Mouse (Mus musculus): ENCODE measurements at regions not wholly inside any gene's neighbourhood (a gene's known extent, or its start where the extent isn't known, plus 50 kb on each side); places are given as distances from the start of the nearest gene placed in this dataset.

GRCm38 (mm10) chr13:97646021-97646385 is 114.4 kb downstream of the Gm10260 start:
- peak overlapping the region; percentile 43 for H3K27ac ChIP-seq
- no peak for DNase-seq (ENCODE audit: low spot score in 2 of 2)
- no peak for TF ChIP-seq CTCF (conservative IDR thresholded peaks at IDR 0.05)
- H3K4me3 ChIP-seq, result no peak overlapping the region

GRCm38 (mm10) chr13:97645107-97646020 is 115.1 kb downstream of the Gm10260 start:
- no peak overlapping the region for H3K4me3 ChIP-seq
- no peak for DNase-seq (ENCODE audit: low spot score in 2 of 2)
- TF ChIP-seq CTCF (conservative IDR thresholded peaks at IDR 0.05), result no peak

GRCm38 (mm10) chr13:97640236-97640635 is 120.2 kb downstream of the Gm10260 start:
- H3K27ac ChIP-seq, result no peak overlapping the region; the same call in 1 of the 2 replicates
- DNase-seq (ENCODE audit: low spot score in 2 of 2), result no peak
- no peak overlapping the region for H3K4me3 ChIP-seq
- TF ChIP-seq CTCF (conservative IDR thresholded peaks at IDR 0.05), result no peak

More at GRCm38 (mm10) chr13:97645107-97646020, 115.1 kb downstream of the Gm10260 start:
- peak overlapping the region; percentile 43 for H3K27ac ChIP-seq

- no peak for TF ChIP-seq CTCF (conservative IDR thresholded peaks at IDR 0.05)
- DNase-seq (ENCODE audit: low spot score in 2 of 2), result no peak
- Histone ChIP-seq H3K27ac (peak overlapping the region; percentile 67; the same call in 1 of the 2 replicates), H3K4me3 (no peak overlapping the region)
These were observed 120.8 kb downstream of the Gm10260 start for GRCm38 (mm10) chr13:97639656-97640055.

- Histone ChIP-seq H3K27ac (peak overlapping the region; percentile 67), H3K4me3 (no peak overlapping the region)
- no peak for DNase-seq (ENCODE audit: low spot score in 2 of 2)
- TF ChIP-seq CTCF (conservative IDR thresholded peaks at IDR 0.05), result no peak
These were observed 121.9 kb downstream of the Gm10260 start for GRCm38 (mm10) chr13:97638457-97639088.

GRCm38 (mm10) chr13:97637506-97637905 is 122.9 kb downstream of the Gm10260 start:
- Histone ChIP-seq H3K4me3 (no peak overlapping the region), H3K27ac (peak overlapping the region; percentile 92; the same call in 1 of the 2 replicates)
- no peak for TF ChIP-seq CTCF (conservative IDR thresholded peaks at IDR 0.05)
- no peak for DNase-seq (ENCODE audit: low spot score in 2 of 2)

- no peak for TF ChIP-seq CTCF (conservative IDR thresholded peaks at IDR 0.05)
- DNase-seq (ENCODE audit: low spot score in 2 of 2), result peak; percentile 72 to 89
- H3K27ac ChIP-seq, result peak overlapping the region; percentile 92
- no peak overlapping the region for H3K4me3 ChIP-seq
These were observed 126.2 kb downstream of the Gm10260 start for GRCm38 (mm10) chr13:97634041-97634788.

- no peak for TF ChIP-seq CTCF (conservative IDR thresholded peaks at IDR 0.05)
- peak overlapping the region; percentile 92 for H3K27ac ChIP-seq
- DNase-seq (ENCODE audit: low spot score in 2 of 2), result peak in 1 of 2 experiments; percentile 47
- H3K4me3 ChIP-seq, result no peak overlapping the region
These were observed 126.9 kb downstream of the Gm10260 start for GRCm38 (mm10) chr13:97633551-97633950.

- peak in 1 of 2 experiments; percentile 61 for DNase-seq (ENCODE audit: low spot score in 2 of 2)
- no peak overlapping the region; the same call in 1 of the 2 replicates for H3K4me3 ChIP-seq
- peak overlapping the region; percentile 90 for H3K27ac ChIP-seq
- no peak for TF ChIP-seq CTCF (conservative IDR thresholded peaks at IDR 0.05)
These were observed 128.5 kb downstream of the Gm10260 start for GRCm38 (mm10) chr13:97631872-97632402.

- Histone ChIP-seq H3K4me3 (no peak overlapping the region), H3K27ac (peak overlapping the region; percentile 90)
- TF ChIP-seq CTCF (conservative IDR thresholded peaks at IDR 0.05), result no peak
- no peak for DNase-seq (ENCODE audit: low spot score in 2 of 2)
These were observed 129.5 kb downstream of the Gm10260 start for GRCm38 (mm10) chr13:97630921-97631320.

GRCm38 (mm10) chr13:97628608-97629007 is 131.8 kb downstream of the Gm10260 start:
- Histone ChIP-seq H3K4me3 (no peak overlapping the region), H3K27ac (no peak overlapping the region)
- no peak for TF ChIP-seq CTCF (conservative IDR thresholded peaks at IDR 0.05)
- no peak for DNase-seq (ENCODE audit: low spot score in 2 of 2)

- TF ChIP-seq CTCF (conservative IDR thresholded peaks at IDR 0.05), result no peak
- no peak overlapping the region for H3K27ac ChIP-seq
- DNase-seq (ENCODE audit: low spot score in 2 of 2), result no peak
These were observed 133.2 kb downstream of the Gm10260 start for GRCm38 (mm10) chr13:97627247-97627646.

More at GRCm38 (mm10) chr13:97627247-97627646, 133.2 kb downstream of the Gm10260 start:
- H3K4me3 ChIP-seq, result no peak overlapping the region

Measured in layer of hippocampus, adult 2 months (tissue).